Mouse (Mus musculus): ENCODE data around the gene Arid1a.

- no peak for TF ChIP-seq CTCF (IDR thresholded peaks at IDR 0.05; ENCODE audit: borderline replicate concordance, insufficient read depth, low read length)
- no peak for TF ChIP-seq POLR2A (IDR thresholded peaks at IDR 0.05; ENCODE audit: low read depth, low read length)
Observed at GRCm38 (mm10) chr4:133800589-133800988, 44.0 kb upstream of the Arid1a start.

All from embryonic fibroblast, embryonic 13.5 days (primary cell).